Mouse (Mus musculus) myocyte (in vitro differentiated cells): ENCODE results near the gene Ninl. TPM values are rescaled to one million over a fixed set of nuclear protein-coding genes. Genes with fewer than 3 reads are reported as not detected.
"Not testable (repeated sequence)": the region's sequence is repeated elsewhere in the genome, so short reads cannot be mapped to it uniquely, and the experiment has no call there.

Experiments used
- H3K27me3 ChIP-seq: one replicate; pipeline ENCODE4 v1.6.1; 2011; ENCODE audit not compliant: control insufficient read depth, insufficient read depth, insufficient read length
- H3K36me3 ChIP-seq: one replicate; pipeline ENCODE4 v1.6.1; 2011; ENCODE audit not compliant: control insufficient read depth, insufficient read depth
- H3K4me2 ChIP-seq: one replicate; pipeline ENCODE4 v1.6.1; 2011; ENCODE audit warnings: low read depth, control low read depth
- H3K4me3 ChIP-seq: one replicate; pipeline ENCODE4 v1.5.1; 2011; ENCODE audit warnings: mild to moderate bottlenecking, control low read depth, moderate library complexity
- H3K79me2 ChIP-seq: one replicate; pipeline ENCODE4 v1.6.1; 2011; ENCODE audit not compliant: control insufficient read depth, insufficient read depth
- H3ac ChIP-seq: one replicate; pipeline ENCODE4 v1.6.1; 2011; ENCODE audit not compliant: control insufficient read depth, insufficient read length
- CEBPB ChIP-seq: IDR thresholded peaks from 2 replicates; pipeline ENCODE4 v1.6.1; 2011; ENCODE audit warnings: mild to moderate bottlenecking, moderate library complexity; ENCODE audit not compliant: poor library complexity, insufficient read depth, severe bottlenecking
- E2F4 ChIP-seq: IDR thresholded peaks from one replicate; pipeline ENCODE4 v1.6.1; 2011; ENCODE audit warnings: mild to moderate bottlenecking, control low read depth, moderate library complexity; ENCODE audit not compliant: insufficient read depth
- MAX ChIP-seq: IDR thresholded peaks from one replicate; pipeline ENCODE4 v1.6.1; 2011; ENCODE audit warnings: low read depth, mild to moderate bottlenecking, control low read depth
- MYOD1 ChIP-seq, 3 experiments: IDR thresholded peaks; one replicate each; pipeline ENCODE4 v1.6.1; 2011; ENCODE audit warnings: control low read depth in 2 of 3, low read depth in 2 of 3, mild to moderate bottlenecking in 2 of 3, moderate library complexity in 1 of 3; ENCODE audit not compliant: insufficient read length in 2 of 3, control insufficient read depth in 1 of 3
- MYOG ChIP-seq, 3 experiments: IDR thresholded peaks; one replicate each; pipeline ENCODE4 v1.6.1; 2011; ENCODE audit warnings: control low read depth in 2 of 3, low read depth in 2 of 3, mild to moderate bottlenecking in 2 of 3; ENCODE audit not compliant: insufficient read length in 2 of 3, control insufficient read depth in 1 of 3, insufficient read depth in 1 of 3
- POLR2A ChIP-seq: IDR thresholded peaks from one replicate; pipeline ENCODE4 v1.6.1; 2011; ENCODE audit warnings: low read depth, mild to moderate bottlenecking, control low read depth, moderate library complexity; ENCODE audit not compliant: insufficient read length
- POLR2AphosphoS2 ChIP-seq: IDR thresholded peaks from one replicate; pipeline ENCODE4 v1.6.1; 2011; ENCODE audit warnings: low read depth, control low read depth; ENCODE audit not compliant: insufficient read length
- REST ChIP-seq: IDR thresholded peaks from one replicate; pipeline ENCODE4 v1.6.1; 2011; ENCODE audit warnings: mild to moderate bottlenecking, control low read depth, moderate library complexity; ENCODE audit not compliant: insufficient read depth, insufficient read length
- SRF ChIP-seq: IDR thresholded peaks from one replicate; pipeline ENCODE4 v1.6.1; 2011; ENCODE audit warnings: low read depth; ENCODE audit not compliant: control insufficient read depth, insufficient read length
- TCF12 ChIP-seq: IDR thresholded peaks from one replicate; pipeline ENCODE4 v1.6.1; 2011; ENCODE audit warnings: mild to moderate bottlenecking, control low read depth; ENCODE audit not compliant: poor library complexity, insufficient read depth, severe bottlenecking
- TCF3 ChIP-seq: IDR thresholded peaks from one replicate; pipeline ENCODE4 v1.6.1; 2011; ENCODE audit warnings: low read depth, control low read depth; ENCODE audit not compliant: insufficient read length
- USF1 ChIP-seq: IDR thresholded peaks from one replicate; pipeline ENCODE4 v1.6.1; 2011; ENCODE audit warnings: low read depth, mild to moderate bottlenecking, control low read depth, moderate library complexity
- polyA plus RNA-seq: library from polyadenylated mRNA; unstranded; fragments of >200 nt; fragmentation: generic; extraction: Trizol; gene quantifications from one replicate; pipeline ENCODE4 v1.2.1, GENCODE M21; 2012; ENCODE audit warnings: missing spikeins

The Ninl gene
- polyA plus RNA-seq, 1 experiment = 2.2 TPM

DNA sequence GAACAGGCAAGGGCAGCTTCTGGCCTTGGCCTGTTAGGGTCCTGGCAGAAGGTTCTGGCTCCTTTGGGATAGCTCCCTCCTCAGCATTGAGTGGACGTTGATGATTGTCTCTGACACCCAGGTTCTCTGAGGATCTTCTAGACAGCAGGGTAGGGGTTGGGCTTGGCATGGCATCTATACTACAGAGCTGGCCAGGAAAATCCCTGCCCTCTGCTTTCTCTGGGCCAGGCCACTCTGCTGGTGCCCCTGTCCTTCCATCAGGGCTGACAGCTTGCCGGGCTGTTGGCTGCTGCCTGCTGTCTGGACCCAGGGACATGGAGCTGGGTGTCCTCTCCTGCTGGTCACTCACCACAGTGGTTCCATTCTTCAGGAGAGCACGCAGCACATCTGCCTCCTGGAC lies 89.5 kb downstream of the Ninl start:
- Histone ChIP-seq H3K27me3 (no peaks in the 10 kb centered on the region), H3K36me3 (no peaks in the 10 kb centered on the region), H3K4me2 (no peak overlapping the region), H3ac (no peak overlapping the region), H3K4me3 (no peak overlapping the region), H3K79me2 (no peaks in the 10 kb centered on the region)
- no peak for TF ChIP-seq MYOG (IDR thresholded peaks at IDR 0.05; ENCODE audit: control insufficient read depth in 1 of 3, insufficient read depth in 1 of 3, insufficient read length in 2 of 3, low read depth in 2 of 3)
- no peak for TF ChIP-seq E2F4
- no peak for TF ChIP-seq REST
- TF ChIP-seq CEBPB = no peak
- no peak for TF ChIP-seq POLR2AphosphoS2
- no peak for TF ChIP-seq POLR2A
- no peak for TF ChIP-seq USF1
- TF ChIP-seq SRF = no peak
- no peak for TF ChIP-seq MYOD1 (IDR thresholded peaks at IDR 0.05; ENCODE audit: control insufficient read depth in 1 of 3, insufficient read length in 2 of 3, low read depth in 2 of 3)
- no peak for TF ChIP-seq MAX
- no peak for TF ChIP-seq TCF12
- TF ChIP-seq TCF3 = no peak

DNA sequence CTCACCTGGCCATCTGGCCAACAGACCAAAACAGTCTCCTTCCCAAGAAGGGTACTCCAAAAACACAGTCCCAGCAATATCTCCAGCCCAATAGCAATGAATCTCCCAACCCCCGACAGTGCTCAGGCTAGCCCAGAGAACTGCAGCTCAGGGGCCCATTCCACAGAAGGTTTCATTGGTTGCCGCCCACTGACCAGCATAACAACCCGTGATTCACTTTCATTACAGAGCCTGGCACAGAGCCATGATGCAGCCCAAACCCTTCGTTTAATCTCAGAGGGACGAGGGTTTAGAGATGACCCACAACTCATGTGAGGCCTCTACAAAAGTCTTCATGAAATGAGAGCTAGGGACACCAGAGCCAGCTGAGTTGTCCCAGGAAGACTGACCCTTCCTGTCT lies 90.4 kb downstream of the Ninl start:
- Histone ChIP-seq H3K4me2 (no peak overlapping the region), H3K27me3 (no peaks in the 10 kb centered on the region), H3ac (no peak overlapping the region), H3K79me2 (no peaks in the 10 kb centered on the region), H3K4me3 (no peak overlapping the region), H3K36me3 (no peaks in the 10 kb centered on the region)
- no peak for TF ChIP-seq MYOG (IDR thresholded peaks at IDR 0.05; ENCODE audit: control insufficient read depth in 1 of 3, insufficient read depth in 1 of 3, insufficient read length in 2 of 3, low read depth in 2 of 3)
- TF ChIP-seq USF1 = no peak
- no peak for TF ChIP-seq REST
- no peak for TF ChIP-seq E2F4
- TF ChIP-seq SRF = no peak
- TF ChIP-seq TCF3 = no peak
- no peak for TF ChIP-seq CEBPB
- TF ChIP-seq POLR2A = no peak
- no peak for TF ChIP-seq POLR2AphosphoS2
- TF ChIP-seq TCF12 = no peak
- no peak for TF ChIP-seq MAX
- TF ChIP-seq MYOD1 (IDR thresholded peaks at IDR 0.05; ENCODE audit: control insufficient read depth in 1 of 3, insufficient read length in 2 of 3, low read depth in 2 of 3) = no peak

DNA sequence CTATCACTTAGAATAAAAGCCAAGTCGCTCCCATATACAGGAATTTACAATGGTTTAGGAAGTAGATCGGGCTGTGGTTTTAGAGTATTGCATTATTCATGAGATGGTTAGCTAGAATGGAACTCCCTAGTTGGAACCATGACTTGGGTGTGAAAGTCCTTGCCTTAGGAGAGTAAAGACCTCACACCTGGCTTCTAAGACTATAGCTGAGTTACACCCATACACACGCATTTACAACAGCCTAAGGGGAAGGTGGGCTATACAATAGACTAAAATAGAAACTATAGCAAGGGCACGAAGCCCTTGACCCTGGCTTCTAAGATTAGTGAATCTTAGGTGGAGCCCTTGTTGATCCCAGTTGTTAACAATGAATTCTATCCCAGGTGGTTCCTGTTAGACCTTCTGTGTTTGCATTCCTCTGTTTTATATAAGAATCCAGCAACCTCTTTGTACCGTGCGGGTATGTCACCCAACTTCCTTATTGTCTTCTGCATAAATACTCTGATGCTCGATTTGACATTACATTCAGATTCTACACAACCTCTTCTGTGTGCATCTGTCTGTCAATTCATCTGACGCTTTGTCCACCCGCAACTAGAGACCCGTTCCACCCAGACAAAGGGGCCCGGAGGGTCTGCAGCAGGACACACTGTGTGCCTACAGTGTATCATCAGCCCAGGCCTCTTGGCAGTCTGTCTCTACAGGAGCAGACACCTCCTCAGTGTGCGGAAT lies 91.1 kb downstream of the Ninl start:
- H3K4me2 ChIP-seq = not testable (repeated sequence)

DNA sequence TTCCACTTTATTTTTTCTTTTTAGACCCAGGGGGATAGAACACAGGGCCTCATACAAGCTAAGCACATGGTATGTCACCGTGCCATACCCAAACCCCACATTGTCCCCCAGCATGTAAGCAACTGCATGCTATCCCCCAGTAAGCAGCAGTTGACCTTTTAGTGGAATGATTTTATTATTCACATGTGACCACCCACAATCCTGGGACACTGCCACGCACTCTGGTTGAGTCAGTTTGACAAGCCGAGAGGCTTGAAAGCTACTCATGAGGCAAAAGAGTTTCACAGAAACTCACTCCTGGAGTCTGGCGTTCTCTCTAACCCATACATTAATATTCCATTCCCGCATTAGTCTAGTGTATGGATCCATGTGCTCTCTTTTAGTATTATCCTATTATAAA lies 91.8 kb downstream of the Ninl start:
- not testable (repeated sequence) for H3K79me2 ChIP-seq, H3K4me3 ChIP-seq, H3K36me3 ChIP-seq, H3ac ChIP-seq, H3K4me2 ChIP-seq, H3K27me3 ChIP-seq

More for the DNA sequence above, 91.1 kb downstream of the Ninl start:
- H3K36me3 ChIP-seq, H3K79me2 ChIP-seq, H3K4me3 ChIP-seq, H3ac ChIP-seq, H3K27me3 ChIP-seq: not testable (repeated sequence)

DNA sequence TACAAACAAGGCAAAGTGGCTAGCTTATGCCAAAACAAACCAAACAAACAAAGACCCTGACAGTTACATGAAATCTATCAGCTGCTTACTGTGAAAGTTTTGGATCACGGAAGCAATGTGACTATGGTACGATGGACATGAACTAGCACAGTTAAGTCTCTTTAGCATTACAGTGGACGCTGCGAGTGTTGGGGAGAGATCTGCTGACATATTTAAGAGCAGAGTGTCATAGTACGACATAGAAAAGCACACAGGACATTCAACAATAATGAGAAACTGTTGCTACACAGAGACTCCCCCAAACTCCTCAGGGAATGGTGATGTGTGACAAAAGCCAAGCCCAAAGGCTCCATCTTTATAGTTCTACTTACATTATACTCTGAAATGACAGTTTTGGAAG lies 95.2 kb downstream of the Ninl start:
- Histone ChIP-seq H3K27me3 (no peaks in the 10 kb centered on the region), H3K4me3 (no peak overlapping the region), H3ac (no peak overlapping the region), H3K36me3 (no peaks in the 10 kb centered on the region), H3K4me2 (no peak overlapping the region), H3K79me2 (no peaks in the 10 kb centered on the region)
- TF ChIP-seq MYOG (IDR thresholded peaks at IDR 0.05; ENCODE audit: control insufficient read depth in 1 of 3, insufficient read depth in 1 of 3, insufficient read length in 2 of 3, low read depth in 2 of 3) (no peak), CEBPB (no peak), SRF (no peak), REST (no peak)

DNA sequence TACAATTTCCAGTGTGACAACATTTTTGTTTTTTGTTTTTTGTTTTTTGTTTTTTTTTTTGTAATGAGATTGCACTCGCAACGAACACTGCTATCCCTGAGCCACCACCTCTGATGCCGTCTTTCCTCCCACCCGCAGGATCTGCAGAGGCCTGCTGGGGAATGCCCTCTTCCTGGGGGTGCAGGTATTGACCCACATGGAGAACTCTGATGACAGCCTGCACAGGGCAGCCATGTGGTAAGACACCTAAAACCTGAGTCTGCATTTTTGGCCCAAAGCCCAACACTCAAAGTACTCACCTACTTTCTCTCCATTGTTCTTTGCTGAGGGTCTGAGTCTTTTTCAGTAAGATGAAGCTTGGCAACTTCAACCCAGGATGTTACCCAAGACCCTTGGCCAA lies 104.5 kb downstream of the Ninl start:
- Histone ChIP-seq H3K4me3 (no peak overlapping the region), H3ac (no peak overlapping the region), H3K4me2 (no peak overlapping the region), H3K79me2 (no peaks in the 10 kb centered on the region), H3K27me3 (no peaks in the 10 kb centered on the region), H3K36me3 (no peaks in the 10 kb centered on the region)
- TF ChIP-seq USF1 = no peak
- no peak for TF ChIP-seq POLR2A
- no peak for TF ChIP-seq TCF3
- TF ChIP-seq MAX = no peak
- no peak for TF ChIP-seq SRF
- TF ChIP-seq MYOG (IDR thresholded peaks at IDR 0.05; ENCODE audit: control insufficient read depth in 1 of 3, insufficient read depth in 1 of 3, insufficient read length in 2 of 3, low read depth in 2 of 3) = no peak
- no peak for TF ChIP-seq MYOD1 (IDR thresholded peaks at IDR 0.05; ENCODE audit: control insufficient read depth in 1 of 3, insufficient read length in 2 of 3, low read depth in 2 of 3)
- TF ChIP-seq CEBPB = no peak
- no peak for TF ChIP-seq REST
